Mouse (Mus musculus): ENCODE results near the gene Ubc.
A peak's percentile ranks its signal among the peaks of the same experiment; 100 is the strongest.

Gene Ubc

DNA sequence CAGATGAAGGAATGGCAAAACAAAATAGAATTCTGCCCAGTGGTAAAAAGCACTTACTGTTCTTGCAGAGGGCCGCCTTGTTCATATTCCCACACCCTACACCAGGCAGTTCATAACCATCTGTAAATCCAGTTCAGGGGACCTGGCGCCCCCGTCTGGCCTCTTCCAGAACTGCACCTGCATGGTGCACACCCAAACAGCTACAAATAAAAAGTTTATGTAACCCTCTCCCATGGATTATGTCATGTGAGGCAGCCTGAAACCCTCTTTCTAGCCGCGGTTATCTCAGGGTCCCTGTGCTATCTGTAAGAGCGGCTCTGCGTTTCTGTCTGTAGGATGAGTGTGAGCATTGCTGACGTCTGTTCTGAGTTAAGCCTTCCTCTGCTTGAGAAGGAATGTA lies 41.5 kb downstream of the Ubc start:
- no peak for DNase-seq (ENCODE audit: low read depth, low spot score)

DNA sequence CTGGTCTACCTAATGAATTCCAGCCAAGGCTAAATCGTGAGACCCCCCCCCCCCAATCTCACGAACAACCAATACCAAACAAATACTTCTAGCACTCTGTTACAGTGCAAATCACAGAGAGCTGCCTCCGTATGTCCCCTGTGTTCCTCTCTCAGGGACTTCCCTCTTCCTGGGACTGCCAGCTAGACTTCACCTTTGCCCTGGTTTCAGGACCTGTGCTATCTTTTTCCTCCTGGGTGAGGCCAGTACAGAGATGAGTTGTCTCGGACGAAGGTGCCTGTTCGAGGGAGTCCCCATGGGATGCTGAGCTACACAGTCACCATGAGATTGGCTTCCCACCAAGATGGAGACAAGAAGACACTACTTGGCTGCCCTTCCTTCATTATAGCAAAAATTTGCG lies 41.9 kb downstream of the Ubc start:
- DNase-seq (ENCODE audit: low read depth, low spot score): no peak

DNA sequence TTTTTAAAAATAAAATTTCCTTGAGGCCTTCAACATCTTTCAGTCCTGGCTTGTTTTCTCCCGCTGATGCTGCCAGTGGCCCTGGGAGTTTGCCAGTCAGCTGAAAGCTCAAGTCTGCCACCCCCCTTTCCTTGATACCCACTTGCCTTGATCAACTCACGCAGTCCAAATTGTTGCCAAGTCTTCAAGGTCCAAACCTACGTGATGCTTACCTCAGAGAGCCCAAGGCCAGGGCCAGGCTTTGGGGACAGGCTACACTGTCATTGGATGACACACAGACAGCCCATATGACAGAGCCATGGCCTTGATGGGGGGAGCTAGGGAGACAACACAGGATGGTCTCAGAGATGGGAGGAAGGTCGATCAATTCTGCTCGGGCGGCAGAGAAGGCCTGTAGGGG lies 45.7 kb downstream of the Ubc start:
- no peak for DNase-seq (ENCODE audit: low read depth, low spot score)

DNA sequence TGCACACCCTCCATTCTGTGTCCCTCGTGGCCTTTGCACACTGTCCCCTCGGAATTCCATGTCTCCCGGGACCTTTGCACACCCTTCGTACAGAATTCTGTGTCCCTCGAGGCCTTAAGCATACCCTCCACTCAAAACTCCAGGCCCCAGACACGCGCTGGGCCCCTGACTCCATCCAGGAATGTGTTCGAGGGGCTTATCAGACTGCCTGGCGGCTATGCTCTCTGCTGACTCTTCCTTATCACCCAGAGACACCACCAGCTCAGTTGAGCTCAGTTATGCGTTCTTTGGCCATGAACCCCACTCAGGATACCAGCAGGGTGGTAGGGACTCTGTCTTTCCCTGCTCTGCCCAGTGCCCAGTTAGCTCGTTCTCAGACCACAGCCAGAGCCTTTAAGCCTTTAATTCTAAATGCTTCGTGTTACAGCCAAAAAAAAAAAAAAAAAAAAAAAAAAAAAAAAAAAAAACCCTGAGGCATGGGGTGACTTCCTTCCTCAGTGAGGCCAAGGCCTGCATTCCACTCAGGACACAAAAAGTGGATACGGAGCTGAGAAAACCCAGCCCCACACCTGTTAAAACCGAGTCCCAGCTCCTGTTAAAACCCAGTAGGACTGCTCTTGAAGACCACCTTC lies 48.4 kb downstream of the Ubc start:
- no peak for DNase-seq (ENCODE audit: low read depth, low spot score)

DNA sequence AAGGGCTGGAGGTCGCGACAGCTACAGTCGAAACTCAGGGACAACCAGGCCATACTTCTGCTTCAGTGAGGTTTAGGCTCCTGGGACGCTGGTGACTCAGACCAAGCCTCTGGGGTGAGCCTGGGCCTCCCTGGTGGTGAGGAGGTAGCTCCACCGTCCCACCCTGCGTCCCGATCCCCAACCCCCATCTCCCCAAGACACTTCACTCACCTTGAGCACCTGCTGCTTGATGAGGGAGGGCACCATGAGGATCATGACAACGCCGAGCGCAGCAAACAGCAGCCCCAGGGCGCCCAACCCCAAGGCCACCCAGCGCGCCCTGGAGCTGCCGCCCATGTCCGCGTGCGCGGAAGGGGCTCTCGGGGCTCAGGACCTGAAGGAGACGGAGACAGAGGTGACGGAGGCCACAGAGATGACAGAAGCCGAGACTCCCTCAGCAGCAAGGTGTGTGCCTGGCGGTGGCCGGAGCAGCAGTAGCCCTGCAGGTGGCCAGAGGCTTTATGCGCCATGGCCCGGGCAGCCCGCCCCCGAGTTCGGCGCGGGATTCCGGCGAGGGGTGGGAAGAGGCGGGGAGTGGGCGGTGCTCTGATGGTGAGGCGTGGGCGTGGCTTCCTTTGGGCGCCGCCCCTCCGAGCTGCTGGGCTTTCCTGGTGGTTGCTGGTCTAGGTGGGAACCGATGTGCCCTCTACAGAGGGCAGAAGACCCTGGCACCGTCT lies 49.3 kb downstream of the Ubc start, which contains the start of gene Scarb1:
TSS of gene Scarb1 (minus strand) at position 548 of the 716 bp plus-strand sequence.
- peak; percentile 62 for DNase-seq (ENCODE audit: low read depth, low spot score)

DNA sequence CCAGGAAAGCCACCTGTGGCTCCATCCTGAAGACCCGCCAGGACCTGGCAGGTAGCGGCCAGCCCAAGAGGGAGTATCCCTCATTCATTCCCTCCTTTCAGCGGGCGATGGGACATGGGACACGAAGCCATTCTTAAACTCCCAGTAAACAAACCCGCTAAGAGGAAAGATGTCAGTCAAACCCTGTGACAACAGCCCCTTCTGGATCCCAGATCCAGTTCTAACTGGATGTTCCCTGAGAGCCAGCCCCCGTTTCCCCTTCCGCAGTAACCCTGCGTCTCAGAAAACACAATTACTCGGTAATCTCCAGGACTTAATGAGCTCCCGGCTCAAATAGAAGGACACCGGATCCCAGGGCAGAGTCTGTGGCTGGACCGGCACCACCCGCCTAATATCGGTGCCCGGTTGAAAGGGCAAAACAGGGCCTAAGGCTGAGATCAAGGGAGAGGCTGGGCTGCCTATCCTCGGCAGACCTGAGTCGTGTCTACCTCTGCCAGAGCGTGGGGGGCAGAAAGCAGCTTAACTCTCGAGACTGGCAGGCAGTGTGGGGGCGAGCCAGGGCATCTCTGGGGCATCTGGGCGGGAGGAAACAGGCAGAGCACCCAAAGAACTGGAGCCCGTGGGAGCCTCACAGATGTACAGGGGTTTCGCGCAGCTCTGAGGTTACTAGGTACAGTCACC lies 50.0 kb downstream of the Ubc start:
- DNase-seq (ENCODE audit: low read depth, low spot score): no peak

DNA sequence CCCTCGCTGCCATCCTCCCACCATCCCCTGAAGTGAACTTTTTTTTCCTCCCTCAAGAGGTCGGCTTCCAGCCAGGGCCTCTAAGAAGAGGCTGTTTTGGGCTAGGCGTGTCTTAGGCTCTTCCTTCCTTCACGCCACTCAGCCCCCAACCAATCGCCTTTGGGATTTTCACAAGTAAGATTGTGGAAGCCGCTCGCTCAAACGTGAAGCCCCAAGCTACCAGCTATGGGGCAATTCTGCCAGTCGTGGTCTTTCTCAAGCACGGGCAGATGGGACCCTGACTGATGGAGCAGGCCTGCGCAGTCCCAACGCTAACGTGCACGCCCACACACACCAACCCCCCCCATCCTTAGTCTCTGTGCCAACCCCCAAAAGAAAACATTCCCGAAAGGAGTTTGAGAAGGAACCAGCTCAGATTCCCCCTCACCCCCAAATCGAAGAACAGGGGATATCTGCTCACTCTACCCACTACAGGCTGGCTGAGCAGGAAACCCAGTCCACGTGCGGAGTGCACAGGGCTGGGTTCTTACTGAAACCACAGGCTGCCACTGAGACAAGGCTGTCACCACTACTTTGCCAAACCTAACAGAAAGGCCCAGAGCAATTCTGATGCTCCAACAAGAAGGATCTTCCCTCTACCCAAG lies 50.8 kb downstream of the Ubc start:
- DNase-seq (ENCODE audit: low read depth, low spot score): peak; percentile 45

DNA sequence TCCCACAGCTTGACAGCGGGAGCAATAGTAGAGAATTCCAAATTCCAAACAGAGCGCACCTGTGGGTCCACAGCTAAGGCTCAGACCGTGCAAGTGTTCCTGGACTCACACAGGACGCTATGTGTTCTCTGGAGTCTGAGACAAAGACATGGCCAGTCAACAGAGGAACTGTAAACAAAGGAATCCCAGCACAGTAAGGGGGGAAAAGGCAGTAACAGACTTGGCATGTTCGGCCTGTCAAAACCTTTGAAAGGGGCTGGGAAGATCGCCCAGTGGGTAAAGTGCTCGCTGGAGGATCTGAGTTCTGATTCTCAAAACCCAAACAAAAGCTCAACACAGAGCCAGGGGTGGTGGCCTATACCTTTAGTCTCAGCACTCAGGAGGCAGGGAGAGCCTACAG lies 52.5 kb downstream of the Ubc start:
- no peak for DNase-seq (ENCODE audit: low read depth, low spot score)

DNA sequence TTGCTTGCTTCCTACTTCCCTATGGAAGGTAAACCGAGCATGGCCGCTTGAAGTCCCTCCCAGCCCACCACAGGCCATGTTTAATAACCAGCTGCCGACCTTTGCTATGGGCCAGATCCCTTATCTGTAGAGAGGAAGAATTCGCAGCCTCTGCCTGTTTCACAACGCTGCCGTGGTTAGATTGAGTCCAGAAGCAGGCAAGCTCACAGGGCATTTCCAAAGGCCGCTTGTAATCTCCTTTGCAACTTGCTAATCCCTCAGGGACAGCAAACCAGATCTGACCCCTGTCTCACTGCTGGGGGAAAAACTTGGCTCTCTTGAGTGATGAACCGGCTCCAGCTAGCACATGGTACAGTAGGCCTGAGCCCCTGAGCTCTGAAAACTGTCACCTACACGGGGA lies 53.0 kb downstream of the Ubc start:
- no peak for DNase-seq (ENCODE audit: low read depth, low spot score)
